Mouse (Mus musculus) urinary bladder, postnatal 25 days (tissue): ENCODE measurements around the gene Dao.

Experiments
- DNase-seq: peaks from one replicate; pipeline ENCODE4 v3.0.0; 2022; ENCODE audit warnings: low spot score

The Dao gene

DNA sequence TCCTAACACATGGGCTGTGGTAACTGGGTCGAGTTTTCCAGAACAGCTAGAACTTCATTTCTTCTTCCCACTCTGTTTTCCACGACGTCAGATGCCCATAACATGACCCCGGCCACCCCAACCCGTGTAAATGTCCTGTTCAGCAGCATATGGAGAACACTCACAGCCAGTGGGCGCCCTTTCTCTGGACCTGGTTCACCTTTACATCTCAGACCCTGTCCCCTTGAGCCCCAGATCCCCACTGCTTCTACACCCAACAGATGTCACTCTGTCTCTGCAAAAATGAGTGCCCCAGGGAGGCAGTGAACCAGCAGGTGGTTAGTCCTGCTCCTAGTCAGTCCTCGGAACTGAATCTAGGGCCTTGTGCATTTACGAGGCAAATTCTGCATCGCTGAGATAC is 64.5 kb downstream of the Dao start:
- no peak for DNase-seq

DNA sequence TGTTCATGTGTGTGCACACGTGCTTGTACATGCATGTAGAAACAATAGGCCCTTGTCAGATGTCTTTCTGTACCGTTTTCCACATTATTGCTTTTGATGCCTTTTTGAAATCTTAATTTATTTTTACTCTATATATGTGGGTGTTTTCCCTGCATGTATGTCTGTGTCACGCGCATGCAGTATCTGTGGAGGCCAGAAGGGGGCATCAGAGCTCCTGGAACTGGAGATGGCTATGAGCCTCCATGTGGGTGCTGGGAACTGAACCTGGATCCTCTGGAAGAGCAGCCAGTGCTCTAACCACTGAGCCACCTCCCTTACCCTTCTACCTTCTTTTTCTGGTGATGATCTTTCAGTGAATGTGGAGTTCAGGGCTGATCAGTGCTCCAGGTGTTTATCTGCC is 67.4 kb downstream of the Dao start:
- no peak for DNase-seq

DNA sequence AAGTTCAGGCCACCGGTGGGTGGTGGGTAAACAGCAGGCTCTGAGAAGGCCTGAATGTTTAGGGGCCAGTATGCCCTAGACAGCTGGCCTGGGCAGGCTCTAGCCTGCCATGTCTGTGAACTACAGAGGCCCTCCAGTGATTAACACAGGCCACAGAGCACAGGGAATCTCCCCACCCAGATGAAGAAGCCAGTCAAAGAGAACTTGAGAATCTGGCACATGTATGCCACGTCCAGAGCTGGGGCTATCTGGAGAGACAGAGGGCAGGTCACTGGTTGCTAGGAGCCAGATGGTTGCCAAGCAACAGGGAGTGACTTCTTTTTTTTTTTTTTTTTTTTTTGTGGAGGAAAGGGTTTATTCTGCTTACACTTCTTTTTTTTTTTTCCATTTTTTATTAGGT is 68.8 kb downstream of the Dao start:
- DNase-seq: no peak
